8 mouse cellular contexts compared by ENCODE assay signal in the genomic region with DNA sequence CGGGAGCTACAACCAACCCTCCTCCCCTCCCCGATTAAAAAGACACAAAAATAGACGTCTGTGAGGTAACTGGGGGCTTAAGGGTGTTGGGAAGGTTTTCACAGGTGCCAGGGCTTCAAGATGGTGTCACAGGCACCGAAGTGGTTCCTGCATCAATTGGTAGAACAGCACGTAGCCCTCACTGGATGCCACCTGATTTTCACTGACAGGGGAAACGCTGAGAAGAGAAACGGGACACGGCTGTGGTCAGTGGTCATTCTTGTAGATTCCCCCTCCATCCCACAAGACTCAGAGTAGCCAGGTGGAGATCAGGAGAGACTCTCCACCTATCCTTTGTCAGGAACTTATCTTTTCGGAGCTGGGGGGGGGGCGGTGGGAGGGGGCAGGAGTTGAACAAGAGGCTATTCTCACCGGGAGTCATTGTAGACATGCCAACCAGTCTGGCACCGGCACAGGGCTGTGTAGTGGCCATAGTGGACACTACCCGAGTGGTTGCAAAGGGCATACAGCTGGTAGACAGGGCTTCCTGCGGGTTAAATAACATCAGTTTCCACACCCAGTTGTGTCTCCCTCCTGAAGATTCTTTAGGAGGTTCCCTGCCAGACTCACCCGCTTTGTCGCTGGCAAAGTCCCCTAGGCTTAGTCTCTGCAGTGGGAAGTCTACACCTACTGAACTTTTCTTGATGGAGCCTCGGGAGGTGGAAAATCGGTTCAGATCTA. TPM values are rescaled to one million over a fixed set of nuclear protein-coding genes. Genes with fewer than 3 reads are reported as not detected.
DNase-seq lines count a peak whose midpoint lies in the region; ATAC-seq and TF ChIP-seq lines count a peak whose summit lies in the region.

No protein-coding gene starts in this region.

- peak overlapping the region; percentile 70 for H3K4me3 ChIP-seq in heart, embryonic 13.5 days
- H3K4me3 ChIP-seq in limb, embryonic 10.5 days, result peak overlapping the region; percentile 73
- no peak overlapping the region for H3K4me3 ChIP-seq in left cerebral cortex, adult 2 months

- H3K9ac ChIP-seq in heart, embryonic 13.5 days, result peak overlapping the region; percentile 86

- H3K4me1 ChIP-seq in heart, embryonic 13.5 days, result peaks cover 49% of the 10 kb centered on the region
- H3K4me1 ChIP-seq in limb, embryonic 10.5 days, result peaks cover 40% of the 10 kb centered on the region

- no peaks in the 10 kb centered on the region for H3K9me3 ChIP-seq in heart, embryonic 13.5 days
- H3K9me3 ChIP-seq in limb, embryonic 10.5 days (replicated peaks), result no peaks in the 10 kb centered on the region

- no peaks in the 10 kb centered on the region for H3K27me3 ChIP-seq in heart, embryonic 13.5 days (replicated peaks)
- H3K27me3 ChIP-seq in limb, embryonic 10.5 days (ENCODE audit: low read depth, poor library complexity, severe bottlenecking), result no peaks in the 10 kb centered on the region

- peaks cover 70% of the 10 kb centered on the region for H3K36me3 ChIP-seq in heart, embryonic 13.5 days
- peaks cover 67% of the 10 kb centered on the region for H3K36me3 ChIP-seq in limb, embryonic 10.5 days

- intact Hi-C loops in left cerebral cortex, adult 2 months (cut with DNase I), result no loop called here

- DNase-seq in heart, adult 9 months (ENCODE audit: low spot score in 2 of 2), result no peak
- peak; percentile 16 to 63 for DNase-seq in spleen, postnatal 4 days (ENCODE audit: low spot score in 2 of 2)
- DNase-seq in spleen, postnatal 14 days (ENCODE audit: low spot score in 2 of 2), result no peak
- peak; percentile 28 for DNase-seq in limb, embryonic 10.5 days (ENCODE audit: low spot score)
- no peak for DNase-seq in embryo, embryonic 9.5 days (ENCODE audit: extremely low spot score)
- no peak for DNase-seq in B cell, adult 2 months
- no peak for DNase-seq in left cerebral cortex, adult 2 months (ENCODE audit: extremely low spot score in 1 of 2, low spot score in 2 of 2)

- TF ChIP-seq CTCF in left cerebral cortex, adult 2 months (IDR thresholded peaks at IDR 0.05), result no peak

- WGBS in heart, embryonic 13.5 days, result 67% methylated on average over 18 of the region's 18 CpGs
- WGBS in limb, embryonic 10.5 days, result 81% methylated on average over 18 of the region's 18 CpGs

- H3K4me2 ChIP-seq in heart, embryonic 13.5 days, result peak overlapping the region; percentile 83

- 0 out of 2 replicates have a peak overlapping the region, but pooled peaks have one; percentile 94 for H3K27ac ChIP-seq in heart, embryonic 13.5 days (replicated peaks)
- peak overlapping the region; percentile 84; the same call in 1 of the 2 replicates for H3K27ac ChIP-seq in limb, embryonic 10.5 days
- no peak overlapping the region for H3K27ac ChIP-seq in left cerebral cortex, adult 2 months

- no peak for ATAC-seq in heart, embryonic 13.5 days (ENCODE audit: extremely low read depth, insufficient number of reproducible peaks, low FRiP score, low TSS enrichment)

RNA-seq across cellular contexts. Expression of a gene that starts 1.3 kb away (rescaled TPM):
- polyA plus RNA-seq in heart, embryonic 13.5 days (2015; fragmentation: Nextera tagmentation; extraction: Ambion mirVana), result 36.1 and 42.1 TPM in 2 replicates
- 48.4 and 62.3 TPM in 2 replicates for polyA plus RNA-seq in limb, embryonic 10.5 days (2016; fragmentation: Nextera tagmentation; extraction: Ambion mirVana)
- 10 to 100 TPM; 26.0 to 32.1 TPM for total RNA-seq in left cerebral cortex, adult 2 months (2021)

RNA-seq across cellular contexts. Expression of a gene that starts 5.5 kb away (rescaled TPM):
- polyA plus RNA-seq in heart, embryonic 13.5 days (2015; fragmentation: Nextera tagmentation; extraction: Ambion mirVana), result 48.4 and 52.2 TPM in 2 replicates
- 107 and 125 TPM in 2 replicates for polyA plus RNA-seq in limb, embryonic 10.5 days (2016; fragmentation: Nextera tagmentation; extraction: Ambion mirVana)
- 10 to 100 TPM; 59.8 to 65.7 TPM for total RNA-seq in left cerebral cortex, adult 2 months (2021)

RNA-seq across cellular contexts. Expression of a gene that starts 12.1 kb away (rescaled TPM):
- polyA plus RNA-seq in heart, embryonic 13.5 days (2015; fragmentation: Nextera tagmentation; extraction: Ambion mirVana), result 54.6 and 55.1 TPM in 2 replicates
- 69.0 and 75.1 TPM in 2 replicates for polyA plus RNA-seq in limb, embryonic 10.5 days (2016; fragmentation: Nextera tagmentation; extraction: Ambion mirVana)
- 10 to 100 TPM; 57.0 to 69.2 TPM for total RNA-seq in left cerebral cortex, adult 2 months (2021)

RNA-seq across cellular contexts. Expression of a gene that starts 12.6 kb away (rescaled TPM):
- polyA plus RNA-seq in heart, embryonic 13.5 days (2015; fragmentation: Nextera tagmentation; extraction: Ambion mirVana), result 77.2 and 89.6 TPM in 2 replicates
- 99.6 and 101 TPM in 2 replicates for polyA plus RNA-seq in limb, embryonic 10.5 days (2016; fragmentation: Nextera tagmentation; extraction: Ambion mirVana)
- 100 to 1,000 TPM; 101 to 108 TPM for total RNA-seq in left cerebral cortex, adult 2 months (2021)

RNA-seq across cellular contexts. Expression of a gene that starts 31.1 kb away (rescaled TPM):
- 424 and 495 TPM in 2 replicates for polyA plus RNA-seq in heart, embryonic 13.5 days (2015; fragmentation: Nextera tagmentation; extraction: Ambion mirVana)
- polyA plus RNA-seq in limb, embryonic 10.5 days (2016; fragmentation: Nextera tagmentation; extraction: Ambion mirVana), result 308 and 312 TPM in 2 replicates
- 100 to 1,000 TPM; 267 to 272 TPM for total RNA-seq in left cerebral cortex, adult 2 months (2021)

Comparison
In these comparisons a context has a peak if more than half of its experiments do, and no peak if none do; other contexts are left out.
1. DNase-seq: peak in spleen, postnatal 4 days (2 of 2) and limb, embryonic 10.5 days (single experiment); none in heart, adult 9 months (0 of 2), spleen, postnatal 14 days (0 of 2), embryo, embryonic 9.5 days (single experiment), B cell, adult 2 months (0 of 2) and left cerebral cortex, adult 2 months (0 of 2).